Mouse (Mus musculus) c-Kit-positive CD71-positive TER-119-negative erythroid progenitor cells, embryonic 14.5 days (primary cell): ENCODE results near the gene Zfp771.

Experiments used
- DNase-seq: peaks from one replicate; pipeline ENCODE4 v3.0.0-alpha.2; 2013; ENCODE audit warnings: low read depth

The Zfp771 gene

DNA sequence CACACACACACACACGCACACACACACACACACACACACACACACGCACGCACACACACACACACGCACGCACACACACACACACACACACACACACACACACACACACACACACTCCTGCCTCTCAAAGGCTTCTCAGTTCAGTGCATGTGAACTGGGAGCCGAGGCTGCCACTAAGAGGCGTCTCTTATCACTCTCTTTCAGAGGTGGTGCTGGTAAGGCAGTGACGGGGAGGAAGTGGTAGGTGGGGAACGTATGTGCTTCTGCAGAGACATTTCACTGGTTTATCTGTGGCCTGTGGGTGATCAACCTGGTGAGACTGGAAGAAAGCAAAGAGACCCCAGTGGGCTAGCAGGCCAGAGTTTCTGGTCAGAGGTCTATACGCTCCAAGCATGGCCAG lies 41.1 kb downstream of the Zfp771 start:
- DNase-seq, result no peak

DNA sequence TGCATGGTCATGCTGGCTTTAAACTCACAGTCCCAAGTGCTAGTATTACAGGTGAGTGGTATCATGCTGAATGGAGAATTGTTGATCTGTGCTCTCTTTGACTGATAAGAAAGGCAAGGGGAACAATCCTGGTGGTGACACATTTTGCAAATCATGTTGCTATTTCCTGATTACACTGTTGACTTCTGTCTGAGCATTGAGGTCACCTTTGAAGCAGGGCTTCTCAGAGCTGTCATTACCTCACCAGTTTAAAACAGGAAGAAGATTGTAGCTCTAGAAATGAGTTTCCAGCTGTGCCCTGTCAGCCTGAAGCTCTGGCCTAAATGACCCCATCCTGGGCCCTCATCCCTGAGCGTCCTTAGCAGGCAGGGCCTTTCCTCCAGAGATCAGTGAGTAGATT lies 43.9 kb downstream of the Zfp771 start:
- no peak for DNase-seq

DNA sequence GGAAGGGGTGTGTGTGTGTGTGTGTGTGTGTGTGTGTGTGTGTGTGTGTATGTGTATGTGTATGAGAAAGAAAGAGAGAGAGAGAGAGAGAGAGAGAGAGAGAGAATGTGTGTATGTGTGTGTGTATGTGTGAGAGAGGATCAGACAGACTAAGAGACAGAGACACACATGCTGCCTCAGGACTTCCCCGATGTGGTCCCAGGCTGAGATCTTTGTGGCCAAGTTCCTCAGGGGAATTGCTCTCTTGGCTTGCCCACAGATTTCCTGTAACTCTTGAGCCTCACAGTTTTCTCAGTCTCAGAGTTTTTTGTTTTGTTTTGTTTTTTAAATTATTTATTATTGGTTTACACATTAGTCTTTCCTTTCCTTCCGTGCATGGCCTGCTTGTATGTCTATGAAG lies 45.2 kb downstream of the Zfp771 start:
- DNase-seq, result no peak

DNA sequence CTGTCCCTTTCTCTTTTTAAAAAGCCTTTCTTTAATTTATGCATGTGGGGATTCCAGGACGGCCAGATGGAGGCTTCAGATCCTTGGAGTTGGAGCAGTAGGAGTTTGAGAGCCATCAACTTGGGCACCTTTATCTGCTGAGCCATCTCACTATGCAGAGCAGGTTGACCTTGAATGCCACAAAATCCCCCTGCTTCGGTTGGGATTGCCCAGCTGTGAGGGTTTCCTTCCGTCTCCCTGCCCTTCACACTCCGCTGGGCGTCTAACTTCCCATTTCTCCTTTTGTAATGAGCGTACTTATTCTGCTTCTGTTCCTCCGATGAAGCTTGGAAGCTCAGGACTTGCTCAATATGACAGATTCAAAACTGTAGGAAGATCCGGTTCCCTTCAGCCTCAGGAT lies 46.1 kb downstream of the Zfp771 start:
- DNase-seq, result no peak

DNA sequence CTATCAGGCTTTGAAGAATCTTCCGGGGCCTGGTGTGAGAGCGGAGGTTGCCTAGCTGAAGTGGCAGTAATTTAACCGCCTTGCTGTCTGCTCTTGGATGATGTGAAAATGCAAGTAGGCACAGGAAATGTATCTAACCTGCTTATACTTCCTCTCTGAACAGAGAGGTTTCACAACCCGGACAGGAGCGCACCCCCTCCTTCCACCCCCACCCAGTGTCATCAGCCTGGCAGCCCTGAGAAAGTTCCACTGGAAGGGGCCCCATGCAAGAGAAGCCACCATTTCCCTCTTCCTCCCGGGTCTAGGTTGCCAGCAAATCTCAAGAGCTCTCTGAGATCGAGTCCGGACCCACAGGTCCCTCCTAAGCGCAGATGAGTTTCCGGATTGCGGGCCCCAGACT lies 52.0 kb downstream of the Zfp771 start, which contains the start of gene Itgal:
Gene Itgal (plus strand): TSS at position 163 of the 400 bp plus-strand sequence.
- DNase-seq, result no peak

DNA sequence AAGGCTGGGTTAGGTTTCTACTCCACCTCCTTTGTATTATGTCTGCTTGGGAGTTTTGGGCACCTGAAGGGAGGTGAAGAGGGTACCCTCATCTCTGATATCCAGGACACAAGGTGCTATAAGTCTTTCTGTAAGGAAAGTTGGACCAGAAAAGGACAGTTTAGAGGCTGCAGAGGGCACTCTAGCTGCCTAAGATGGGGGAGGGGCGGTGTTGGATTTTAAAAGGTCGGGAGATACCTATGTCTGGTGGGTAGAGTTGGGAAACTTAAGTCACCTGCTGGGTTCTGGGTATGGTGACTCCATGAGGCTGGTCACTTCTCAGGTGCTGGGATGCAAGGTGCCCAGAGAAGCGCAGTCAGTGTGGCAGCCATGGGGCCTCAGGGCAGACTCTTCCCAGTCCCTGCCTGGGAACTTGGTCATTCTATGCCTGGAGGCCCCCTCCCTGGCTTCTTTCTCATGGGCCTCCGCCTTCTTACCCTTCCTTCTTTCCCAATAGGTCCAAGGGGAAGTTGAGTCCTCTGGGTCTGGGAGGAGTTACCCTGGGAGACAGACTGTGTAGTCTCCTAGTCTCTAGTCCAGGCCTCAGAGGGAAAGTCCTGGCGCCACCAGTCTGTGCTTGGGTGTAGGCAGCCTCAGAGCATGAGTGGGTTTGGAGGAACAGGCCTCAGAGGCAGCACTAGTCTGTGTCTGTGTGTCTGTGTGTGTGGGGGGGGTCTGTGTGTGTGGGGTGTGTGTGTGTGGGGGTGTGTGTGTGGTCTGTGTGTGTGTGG lies 52.9 kb downstream of the Zfp771 start:
- DNase-seq, result no peak

DNA sequence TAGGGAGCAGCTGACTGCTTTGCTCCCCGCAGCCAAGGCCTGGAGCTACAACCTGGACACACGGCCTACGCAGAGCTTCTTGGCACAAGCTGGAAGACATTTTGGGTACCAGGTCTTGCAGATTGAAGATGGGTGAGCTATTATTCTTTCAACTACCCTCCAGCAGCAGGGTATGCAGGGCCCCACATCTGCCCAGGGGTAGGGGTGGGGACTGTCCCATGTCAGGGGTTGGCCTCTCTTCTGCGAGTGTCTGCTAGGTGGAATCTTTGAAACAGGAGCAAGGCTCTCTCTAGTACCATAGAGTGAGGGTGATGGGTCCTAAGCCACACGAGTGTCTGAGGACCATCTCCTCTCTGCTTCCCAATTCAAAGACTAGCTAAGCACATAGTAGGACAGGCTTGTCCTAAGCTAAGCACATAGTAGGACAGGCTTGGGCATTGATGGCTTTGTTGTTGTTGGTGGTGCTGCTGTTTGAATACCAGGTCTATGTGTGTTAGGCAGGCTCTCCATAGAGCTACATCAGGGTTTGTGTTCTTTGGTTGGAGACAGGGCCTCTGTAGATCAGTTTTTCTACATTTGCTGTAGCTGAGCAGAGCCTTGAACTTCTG lies 53.6 kb downstream of the Zfp771 start:
- no peak for DNase-seq
